Mouse (Mus musculus): ENCODE results near the gene Exoc6b.

Gene Exoc6b

GRCm38 (mm10) chr6:84585686-84586300, 483.5 kb downstream of the Exoc6b start:
- no peak for DNase-seq (ENCODE audit: low read depth, low spot score)

DNA sequence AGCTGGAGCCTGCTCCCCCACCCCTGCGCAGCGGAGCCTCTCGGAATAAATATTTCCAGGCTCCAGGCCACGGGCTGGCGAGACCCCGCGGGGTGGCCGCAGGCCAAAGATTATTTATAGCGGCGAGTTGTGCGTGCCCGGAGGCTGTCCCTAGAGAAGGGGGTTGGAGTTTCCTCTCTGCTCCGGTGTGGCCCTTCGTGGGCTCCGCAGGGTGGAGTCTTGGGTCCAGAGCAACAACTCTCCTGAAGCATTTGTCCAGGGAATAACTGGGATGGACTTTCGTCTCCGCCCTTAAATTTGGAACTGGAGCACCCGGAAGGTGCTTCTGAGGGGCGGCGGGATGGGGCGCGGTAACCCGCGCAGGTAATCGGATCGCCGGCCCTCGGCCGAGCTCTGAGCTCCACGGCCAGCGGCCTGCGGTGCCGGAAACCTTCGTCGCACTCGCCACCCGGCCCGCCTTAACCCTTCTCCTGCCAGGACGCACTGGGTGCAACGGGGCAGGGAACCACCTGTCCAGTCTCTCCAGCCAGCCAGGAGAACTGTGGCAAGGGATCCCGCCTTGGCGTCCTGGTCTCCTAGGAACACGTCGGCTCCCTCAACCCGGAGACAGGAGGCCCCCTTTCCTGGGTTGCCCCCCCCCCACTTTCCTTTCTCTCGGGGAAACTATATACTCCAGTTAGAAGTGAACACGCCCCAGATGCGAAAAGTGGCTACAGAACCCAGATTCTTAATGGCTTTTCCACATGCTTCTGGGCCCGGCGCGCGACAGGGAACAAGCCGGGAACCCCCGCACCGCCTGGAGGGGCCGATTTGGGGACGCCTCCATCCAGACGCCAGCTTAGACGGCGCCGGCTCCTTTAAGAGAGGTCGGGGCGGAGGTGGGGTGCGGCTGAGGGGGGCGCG, 484.3 kb downstream of the Exoc6b start:
- peak; percentile 33 for DNase-seq (ENCODE audit: low read depth, low spot score)

- peak; percentile 55 for DNase-seq (ENCODE audit: low read depth, low spot score)
These were observed 485.2 kb downstream of the Exoc6b start for GRCm38 (mm10) chr6:84583841-84584782.

GRCm38 (mm10) chr6:84583371-84583770, 485.9 kb downstream of the Exoc6b start:
- peak; percentile 63 for DNase-seq (ENCODE audit: low read depth, low spot score)

GRCm38 (mm10) chr6:84582826-84583225, 486.5 kb downstream of the Exoc6b start:
- no peak for DNase-seq (ENCODE audit: low read depth, low spot score)

DNA sequence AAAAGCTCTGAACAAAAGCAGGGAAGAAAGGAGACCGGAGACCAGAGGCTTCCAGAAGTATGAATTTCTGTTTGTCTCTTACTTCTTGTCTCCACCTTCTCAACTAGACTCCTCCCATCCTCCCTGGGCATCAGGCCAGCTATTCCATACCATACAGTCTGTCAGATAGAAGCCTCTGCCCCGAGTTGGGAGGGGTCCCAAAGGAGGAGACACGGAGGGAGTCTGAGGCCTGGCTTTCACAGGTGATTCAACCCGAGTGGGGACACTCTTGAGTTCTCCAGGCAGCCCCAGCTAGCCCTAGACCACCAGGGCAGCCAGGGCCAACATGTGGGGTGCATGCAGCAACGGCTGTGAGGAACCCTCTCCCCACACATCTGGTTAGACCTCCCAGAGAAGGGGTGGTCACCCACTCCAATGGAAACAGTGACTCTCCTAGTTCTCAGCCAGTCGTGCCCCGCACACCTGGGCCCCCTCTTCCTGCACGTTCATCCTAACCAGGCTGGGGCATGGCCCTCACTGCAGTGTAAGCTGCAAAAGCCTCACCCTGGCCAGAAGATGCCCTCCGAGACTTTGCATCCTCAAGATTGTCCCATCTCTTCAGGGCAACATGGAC, 487.4 kb downstream of the Exoc6b start:
- no peak for DNase-seq (ENCODE audit: low read depth, low spot score)

- no peak for DNase-seq (ENCODE audit: low read depth, low spot score)
These were observed 488.1 kb downstream of the Exoc6b start for GRCm38 (mm10) chr6:84580979-84581832.

DNA sequence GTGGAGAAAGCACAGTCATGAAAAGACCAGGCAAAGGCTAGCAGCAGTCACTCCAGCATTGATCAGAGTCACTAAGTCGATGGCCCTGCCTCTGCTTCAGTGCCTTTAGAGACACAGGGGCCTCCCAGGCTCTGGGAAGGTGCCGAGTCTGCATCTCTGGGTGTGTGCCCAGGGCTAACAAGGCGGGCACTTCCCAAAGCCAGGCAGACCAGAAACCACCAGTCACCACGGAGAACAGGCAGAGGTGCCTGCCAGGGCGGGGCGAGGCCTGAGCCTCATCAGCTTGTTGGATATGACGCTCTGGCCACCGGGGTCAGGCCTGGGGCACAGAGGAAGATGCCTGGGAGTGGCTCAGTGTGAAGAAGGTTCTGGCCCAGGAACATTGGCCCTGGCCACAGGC, 489.8 kb downstream of the Exoc6b start:
- DNase-seq (ENCODE audit: low read depth, low spot score): no peak

DNA sequence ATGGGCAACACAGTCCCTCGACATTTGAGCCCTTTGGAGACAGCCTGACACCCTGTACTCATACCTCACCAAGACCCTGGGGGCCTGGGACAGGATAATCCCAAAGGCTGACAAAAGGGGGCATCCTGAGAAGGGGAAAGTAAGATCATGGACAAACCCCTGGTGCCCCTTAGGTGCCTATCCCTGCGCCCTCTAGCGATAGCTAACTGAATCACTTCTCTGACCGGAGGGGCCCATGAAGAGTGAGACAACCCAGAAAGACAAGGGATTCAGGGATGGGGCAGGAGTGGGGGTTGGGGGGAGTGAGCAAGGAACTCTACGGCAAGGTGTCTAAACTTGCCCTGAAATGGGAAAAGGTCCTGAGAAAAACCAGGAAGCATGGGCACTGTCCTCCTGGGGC, 490.4 kb downstream of the Exoc6b start:
- DNase-seq (ENCODE audit: low read depth, low spot score): peak; percentile 62

GRCm38 (mm10) chr6:84577898-84578297, 491.4 kb downstream of the Exoc6b start:
- DNase-seq (ENCODE audit: low read depth, low spot score): no peak

GRCm38 (mm10) chr6:84573905-84574660, 495.2 kb downstream of the Exoc6b start:
- DNase-seq (ENCODE audit: low read depth, low spot score): peak; percentile 72

DNA sequence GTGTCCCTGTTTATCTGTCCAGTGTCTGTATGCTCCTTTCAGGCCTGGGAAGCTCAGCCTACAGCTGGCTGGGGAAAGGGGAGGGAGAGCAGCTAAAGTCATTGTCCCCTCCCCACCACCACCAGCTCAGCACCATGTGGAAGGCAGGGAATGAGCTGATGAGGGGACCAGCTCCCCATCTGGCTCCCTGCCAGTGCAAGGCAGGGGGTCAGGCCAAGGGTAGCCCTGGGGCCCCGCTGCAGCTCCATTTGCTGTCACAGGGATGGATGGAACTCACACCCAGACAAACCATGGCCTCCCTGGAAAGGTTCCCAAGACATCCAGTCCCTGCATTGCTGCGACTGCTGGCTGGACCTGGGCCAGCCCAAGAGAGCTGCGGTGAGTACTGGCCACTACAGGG, 499.3 kb downstream of the Exoc6b start:
- no peak for DNase-seq (ENCODE audit: low read depth, low spot score)

DNA sequence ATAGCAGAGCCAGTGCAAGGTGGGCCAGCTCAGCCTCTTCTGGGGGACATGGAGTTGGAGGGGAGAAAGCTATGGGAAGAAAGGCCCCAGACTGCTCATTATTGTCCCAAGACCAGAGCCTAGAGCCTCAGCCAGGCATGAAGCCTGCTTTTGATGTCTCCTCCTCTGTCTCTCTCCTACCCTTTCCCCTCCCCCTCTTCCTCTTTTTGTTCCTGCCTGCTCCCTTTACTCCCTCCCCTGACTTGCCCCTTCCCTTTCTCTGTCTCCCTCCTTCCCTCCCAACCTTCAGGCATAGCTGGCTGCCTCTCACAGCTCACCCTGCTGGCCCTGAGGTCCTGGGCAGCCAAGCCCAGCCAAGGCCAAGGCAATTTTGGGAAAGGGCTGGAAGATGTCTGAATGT, 499.7 kb downstream of the Exoc6b start:
- no peak for DNase-seq (ENCODE audit: low read depth, low spot score)

GRCm38 (mm10) chr6:84568880-84569279, 500.4 kb downstream of the Exoc6b start:
- DNase-seq (ENCODE audit: low read depth, low spot score): no peak

Data from R1 (cell line).